Comparison of ENCODE assay signal across 8 mouse cellular contexts in the genomic region with DNA sequence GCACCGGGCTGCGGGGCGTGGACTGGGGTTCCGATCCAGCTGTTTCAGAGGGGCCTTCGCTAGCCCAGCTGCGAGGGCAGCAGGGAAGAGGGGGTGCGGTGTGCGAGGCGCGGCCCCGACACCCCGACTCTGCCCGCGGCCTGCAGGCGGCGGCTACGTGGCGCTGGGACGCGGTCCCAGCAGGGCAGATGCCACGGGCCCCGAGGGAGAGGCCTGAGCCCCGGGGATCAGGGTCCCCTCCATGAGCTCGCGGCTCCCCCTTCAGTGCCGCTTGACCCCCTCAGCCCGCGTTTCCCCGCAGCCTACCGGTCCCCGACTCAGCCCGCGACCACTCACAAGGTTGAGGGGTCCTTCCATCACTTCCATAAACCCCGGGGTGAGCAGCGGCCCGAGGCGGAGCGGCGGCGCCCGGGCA. TPM values are rescaled to one million over a fixed set of nuclear protein-coding genes. Genes with fewer than 3 reads are reported as not detected.
A peak's percentile ranks its signal among the peaks of the same experiment; 100 is the strongest.
DNase-seq lines count a peak whose midpoint lies in the region; ATAC-seq lines count a peak whose summit lies in the region.

No protein-coding gene starts in this region.

- no peaks in the 10 kb centered on the region for H3K27me3 ChIP-seq in forebrain, embryonic 16.5 days (replicated peaks; ENCODE audit: control insufficient read depth, insufficient read depth, low read length)
- no peaks in the 10 kb centered on the region for H3K27me3 ChIP-seq in limb, embryonic 11.5 days (ENCODE audit: control insufficient read depth, insufficient read depth, low read length)
- H3K27me3 ChIP-seq in midbrain, embryonic 15.5 days (replicated peaks), result no peaks in the 10 kb centered on the region

- peak; percentile 33 for DNase-seq in embryo, embryonic 11 days
- no peak for DNase-seq in embryo, embryonic 10 days (ENCODE audit: low spot score)
- DNase-seq in urinary bladder, postnatal 14 days (ENCODE audit: low spot score), result peak; percentile 34
- no peak for DNase-seq in urinary bladder, postnatal 4 days (ENCODE audit: low spot score in 2 of 2)
- DNase-seq in limb, embryonic 11.5 days (ENCODE audit: low spot score), result peak; percentile 40
- DNase-seq in c-Kit-positive CD71-positive TER-119-positive erythroid progenitor cells, embryonic 14.5 days (ENCODE audit: low spot score), result no peak

- H3K9ac ChIP-seq in forebrain, embryonic 16.5 days (replicated peaks; ENCODE audit: low read depth, low read length), result peak overlapping the region; percentile 79
- peak overlapping the region; percentile 86 for H3K9ac ChIP-seq in limb, embryonic 11.5 days (ENCODE audit: low read length)
- H3K9ac ChIP-seq in midbrain, embryonic 15.5 days, result peak overlapping the region; percentile 92

- peak overlapping the region; percentile 69 for H3K27ac ChIP-seq in forebrain, embryonic 16.5 days (ENCODE audit: low read length)
- no peak overlapping the region for H3K27ac ChIP-seq in limb, embryonic 11.5 days (replicated peaks; ENCODE audit: low read depth, low read length)
- H3K27ac ChIP-seq in midbrain, embryonic 15.5 days, result peak overlapping the region; percentile 78

- peak; percentile 70 for ATAC-seq in forebrain, embryonic 16.5 days
- no peak; the same call in none of the 2 replicates for ATAC-seq in limb, embryonic 11.5 days (ENCODE audit: insufficient number of reproducible peaks, low FRiP score, low TSS enrichment, low read depth)
- ATAC-seq in midbrain, embryonic 15.5 days (replicated peaks), result no peak

- H3K9me3 ChIP-seq in forebrain, embryonic 16.5 days (ENCODE audit: control insufficient read depth, low read length), result no peaks in the 10 kb centered on the region
- H3K9me3 ChIP-seq in limb, embryonic 11.5 days (ENCODE audit: control insufficient read depth, low read length), result no peaks in the 10 kb centered on the region
- H3K9me3 ChIP-seq in midbrain, embryonic 15.5 days, result no peaks in the 10 kb centered on the region

- no peaks in the 10 kb centered on the region for H3K36me3 ChIP-seq in forebrain, embryonic 16.5 days (ENCODE audit: control insufficient read depth, insufficient read depth)
- no peaks in the 10 kb centered on the region for H3K36me3 ChIP-seq in limb, embryonic 11.5 days (ENCODE audit: control insufficient read depth, insufficient read depth, low read length)
- H3K36me3 ChIP-seq in midbrain, embryonic 15.5 days (replicated peaks), result no peaks in the 10 kb centered on the region

- under 1% methylated on average over 33 of the region's 41 CpGs for WGBS in forebrain, embryonic 16.5 days
- under 1% methylated on average over 29 of the region's 41 CpGs for WGBS in limb, embryonic 11.5 days
- under 1% methylated on average over 40 of the region's 41 CpGs for WGBS in midbrain, embryonic 15.5 days

- H3K4me2 ChIP-seq in forebrain, embryonic 16.5 days (ENCODE audit: low read length), result peak overlapping the region; percentile 87
- H3K4me2 ChIP-seq in limb, embryonic 11.5 days (ENCODE audit: low read depth, severe bottlenecking), result peak overlapping the region; percentile 84
- H3K4me2 ChIP-seq in midbrain, embryonic 15.5 days, result peak overlapping the region; percentile 85

- H3K4me3 ChIP-seq in forebrain, embryonic 16.5 days (replicated peaks; ENCODE audit: low read length), result peak overlapping the region; percentile 58
- H3K4me3 ChIP-seq in limb, embryonic 11.5 days (ENCODE audit: low read depth, low read length), result peak overlapping the region; percentile 95
- peak overlapping the region; percentile 98 for H3K4me3 ChIP-seq in midbrain, embryonic 15.5 days

- H3K4me1 ChIP-seq in forebrain, embryonic 16.5 days (replicated peaks; ENCODE audit: control insufficient read depth, insufficient read depth, low read length), result peaks cover 17% of the 10 kb centered on the region
- peaks cover 6% of the 10 kb centered on the region; the same call in 1 of the 2 replicates for H3K4me1 ChIP-seq in limb, embryonic 11.5 days (ENCODE audit: control insufficient read depth, insufficient read depth, low read length)
- H3K4me1 ChIP-seq in midbrain, embryonic 15.5 days, result peaks cover 24% of the 10 kb centered on the region

RNA-seq across cellular contexts. Expression of gene Nrbf2, which starts 0.3 kb away (rescaled TPM):
- 42.0 and 42.5 TPM in 2 replicates for polyA plus RNA-seq in forebrain, embryonic 16.5 days (2015; fragmentation: Nextera tagmentation; extraction: Ambion mirVana)
- polyA plus RNA-seq in limb, embryonic 11.5 days (2014; fragmentation: Nextera tagmentation; extraction: Ambion mirVana), result 45.8 and 48.0 TPM in 2 replicates
- polyA plus RNA-seq in midbrain, embryonic 15.5 days (2015; fragmentation: Nextera tagmentation; extraction: Ambion mirVana), result 37.3 and 40.4 TPM in 2 replicates

Comparison
In these comparisons a context has a peak if more than half of its experiments do, and no peak if none do; other contexts are left out.
1. DNase-seq: peak in embryo, embryonic 11 days (single experiment), urinary bladder, postnatal 14 days (single experiment) and limb, embryonic 11.5 days (single experiment); none in embryo, embryonic 10 days (single experiment), urinary bladder, postnatal 4 days (0 of 2) and c-Kit-positive CD71-positive TER-119-positive erythroid progenitor cells, embryonic 14.5 days (single experiment).
2. Peak in every context shown above with its lines, with median percentiles within 50 percentile points of each other: H3K4me2 ChIP-seq, H3K4me3 ChIP-seq and H3K9ac ChIP-seq.